Mouse (Mus musculus): ENCODE data around the gene Hddc3.

DNA sequence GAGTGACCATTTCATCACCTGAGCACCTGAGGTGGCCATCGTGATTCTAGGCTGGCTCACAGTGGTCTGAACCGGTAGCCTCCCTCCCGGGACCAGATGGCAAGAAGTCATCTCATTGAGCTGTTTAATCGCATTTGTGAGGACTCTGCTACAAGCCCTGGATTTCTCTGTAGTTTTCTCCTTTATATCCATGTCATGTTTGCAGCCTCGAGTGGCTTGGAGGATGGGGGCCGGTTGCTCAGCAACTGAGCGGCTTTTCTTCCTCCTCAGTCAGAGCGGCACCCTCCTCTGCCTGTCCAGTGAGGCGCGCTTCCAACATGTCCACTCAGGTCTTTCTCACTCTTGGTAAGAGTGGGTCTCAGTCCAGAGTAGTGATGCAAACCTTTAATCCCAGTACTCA, 33.3 kb downstream of the Hddc3 start:
- TF ChIP-seq CTCF (IDR thresholded peaks at IDR 0.05; ENCODE audit: low read depth) (no peak), EP300 (optimal IDR thresholded peaks at IDR 0.05) (no peak)

Measured in stomach, postnatal 0 days (tissue).